Mouse (Mus musculus) cerebellum, postnatal 10 days (tissue): ENCODE results near the gene Thnsl1.
A peak's percentile ranks its signal among the peaks of the same experiment; 100 is the strongest.

Experiments
- DNase-seq, 2 experiments: peaks; one replicate each; pipeline ENCODE4 v3.0.0; 2021; ENCODE audit warnings: mixed read lengths in 2 of 2

Thnsl1 gene

DNA sequence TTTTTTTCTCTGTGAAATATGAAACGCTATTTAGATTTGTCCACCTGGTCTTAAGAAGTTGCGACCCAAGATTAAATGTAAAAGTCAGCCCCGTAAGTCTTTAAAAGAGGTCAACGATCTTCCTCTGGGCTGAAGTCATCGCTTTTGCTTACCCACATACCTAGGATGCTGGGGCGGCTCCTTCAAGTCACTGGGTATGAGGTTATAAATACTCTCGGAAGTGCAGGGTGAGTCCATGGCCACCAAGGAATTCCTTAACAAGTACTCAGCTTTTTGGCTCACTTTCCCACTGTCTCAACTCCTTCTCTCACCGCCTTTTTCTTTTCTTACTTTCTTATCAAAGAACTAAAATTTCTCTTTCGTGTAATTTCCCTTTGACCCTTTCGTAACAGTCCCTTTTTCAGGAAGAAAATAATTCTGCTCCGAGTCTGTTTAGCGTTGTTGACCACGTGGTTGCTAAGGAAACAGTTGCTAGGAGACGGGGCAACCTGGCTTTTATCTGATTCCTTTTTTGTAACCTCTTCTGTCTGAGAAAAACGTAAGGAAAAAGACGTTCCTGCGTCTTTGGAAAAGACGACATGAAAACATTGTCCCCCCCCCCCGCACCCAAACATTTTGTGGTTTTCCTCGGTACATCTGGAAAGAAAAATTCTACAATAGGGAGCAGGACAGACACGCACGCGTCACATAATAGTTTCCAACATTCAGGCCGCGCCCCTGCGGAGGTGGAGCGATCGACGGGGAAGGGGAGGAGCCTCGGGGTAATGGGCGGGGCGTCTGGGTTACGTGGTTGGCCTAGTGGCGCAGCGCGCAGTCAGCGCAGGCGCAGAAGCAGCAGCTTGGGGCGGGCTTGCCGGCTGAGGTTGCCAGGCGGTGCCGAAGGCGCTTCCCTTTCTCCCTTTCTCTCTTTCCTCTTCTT is at the start of gene Thnsl1, which contains the start of gene Enkur:
Gene Thnsl1 (plus strand): TSS at position 813 of the 919 bp plus-strand sequence.
Gene Enkur (minus strand): TSS at position 454 of the 919 bp plus-strand sequence.
- DNase-seq = peak; percentile 100

DNA sequence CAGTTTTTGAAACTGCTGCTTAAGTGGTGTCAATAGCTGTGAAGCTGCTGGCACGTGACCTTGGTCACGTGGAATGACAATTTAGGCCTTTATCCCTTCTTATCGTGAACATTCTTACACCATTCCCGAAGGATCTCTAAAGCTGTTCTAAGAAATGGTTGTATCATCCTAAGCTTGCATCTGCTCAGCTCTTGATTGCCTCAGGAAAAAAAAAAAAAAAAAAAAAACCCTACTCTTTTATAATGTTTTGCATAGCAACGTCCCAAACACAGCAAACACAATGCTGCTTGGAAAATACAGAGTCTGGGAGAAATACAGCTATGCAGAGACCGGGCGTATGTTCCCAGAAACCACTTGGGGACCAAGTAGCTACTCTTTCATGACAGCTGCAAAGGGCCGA is 41.2 kb upstream of the Thnsl1 start:
- no peak for DNase-seq

DNA sequence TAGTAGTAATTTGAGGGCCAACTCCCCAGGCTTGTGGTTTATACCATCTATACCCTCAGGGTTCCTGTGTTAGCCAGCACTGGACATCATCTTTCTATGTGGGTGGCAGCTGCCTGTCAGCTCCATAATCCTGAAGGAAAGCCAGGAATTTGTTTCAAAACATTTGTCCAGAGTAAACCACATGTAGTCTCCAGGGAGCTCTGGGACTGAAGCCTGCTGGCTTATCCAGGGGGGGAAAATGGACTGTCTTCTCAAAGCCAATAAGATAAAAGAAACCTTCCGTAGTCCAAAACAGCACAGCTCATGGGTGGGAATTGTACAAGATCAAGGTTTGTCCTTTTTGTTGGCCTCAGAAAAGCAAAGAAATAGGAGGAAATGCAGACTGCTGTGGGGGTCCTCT is 37.6 kb upstream of the Thnsl1 start:
- no peak for DNase-seq

DNA sequence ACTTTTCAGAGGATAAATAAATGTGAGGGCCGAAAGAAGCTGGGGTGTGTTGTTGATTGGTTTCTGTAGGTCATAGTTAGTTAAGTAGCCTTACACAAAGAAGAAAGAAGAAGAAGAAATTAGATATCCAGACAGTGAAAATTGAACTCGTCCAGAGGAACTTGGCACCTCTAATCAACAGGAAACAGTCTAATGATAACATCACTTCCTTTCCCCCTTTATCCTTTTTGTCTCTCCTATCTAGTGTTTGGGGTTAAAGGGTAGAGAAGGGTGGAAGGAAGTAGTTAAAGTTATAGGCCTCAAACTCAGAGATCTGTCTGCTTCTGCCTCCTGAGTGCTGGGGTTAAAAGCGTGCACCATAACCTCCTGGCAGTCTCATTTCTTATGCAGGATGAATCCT is 32.7 kb upstream of the Thnsl1 start:
- no peak for DNase-seq

DNA sequence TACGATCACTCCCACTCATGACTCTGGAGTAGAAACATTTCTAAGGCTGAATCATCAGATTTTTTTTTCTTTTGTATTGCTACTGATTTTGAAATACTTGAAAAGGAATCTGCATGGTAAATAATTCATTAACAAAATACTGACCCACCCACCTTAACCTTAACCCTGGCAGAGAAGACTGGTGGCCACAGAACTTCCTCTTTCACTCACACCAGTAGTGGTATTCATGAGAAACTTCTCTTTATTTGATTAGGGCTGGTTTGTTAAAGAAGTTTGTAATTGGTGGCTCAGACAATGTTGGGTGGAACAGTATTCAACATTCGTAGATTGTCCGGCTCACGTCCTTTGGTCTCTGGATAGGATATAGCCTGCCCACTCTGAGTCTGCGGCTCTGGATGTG is 26.4 kb upstream of the Thnsl1 start:
- no peak for DNase-seq

DNA sequence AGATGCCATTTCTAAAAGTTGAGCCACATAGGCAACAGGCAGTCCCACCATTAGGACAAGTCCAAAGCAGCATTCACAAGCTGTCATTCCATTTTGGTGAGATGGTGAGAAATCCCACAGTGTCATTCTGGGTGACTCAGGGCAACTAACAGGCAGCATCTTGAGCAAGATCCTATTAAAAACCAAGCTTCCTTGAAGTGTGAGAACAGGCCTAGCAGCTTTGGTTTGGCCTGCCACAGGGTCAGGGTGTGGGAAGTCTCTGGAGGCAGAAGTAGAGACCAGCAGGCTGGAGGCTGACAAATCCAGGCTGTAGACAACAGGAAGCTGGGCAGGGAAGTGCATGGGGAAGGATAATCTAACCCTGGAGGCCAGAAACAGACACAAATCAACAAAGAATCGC is 22.7 kb upstream of the Thnsl1 start:
- DNase-seq = no peak

DNA sequence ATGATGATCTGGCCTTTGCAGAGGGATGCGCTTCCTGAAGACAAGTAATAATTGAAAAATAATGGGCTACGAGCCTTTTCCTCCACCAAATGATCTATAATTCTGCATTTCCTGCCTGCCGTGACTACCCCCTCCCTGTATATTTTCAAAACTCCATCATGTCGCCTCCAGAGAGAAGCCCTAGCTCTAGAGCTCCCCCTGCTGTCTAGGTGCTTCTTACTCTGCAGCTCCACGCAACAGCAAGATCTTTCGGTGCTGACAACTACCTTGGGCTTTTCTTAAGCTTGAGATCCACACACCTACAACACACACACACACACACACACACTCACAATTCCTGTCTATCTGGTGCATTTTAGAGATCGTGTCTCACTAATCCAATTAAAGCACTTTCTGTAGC is 17.9 kb upstream of the Thnsl1 start:
- DNase-seq = peak; percentile 80 to 81

DNA sequence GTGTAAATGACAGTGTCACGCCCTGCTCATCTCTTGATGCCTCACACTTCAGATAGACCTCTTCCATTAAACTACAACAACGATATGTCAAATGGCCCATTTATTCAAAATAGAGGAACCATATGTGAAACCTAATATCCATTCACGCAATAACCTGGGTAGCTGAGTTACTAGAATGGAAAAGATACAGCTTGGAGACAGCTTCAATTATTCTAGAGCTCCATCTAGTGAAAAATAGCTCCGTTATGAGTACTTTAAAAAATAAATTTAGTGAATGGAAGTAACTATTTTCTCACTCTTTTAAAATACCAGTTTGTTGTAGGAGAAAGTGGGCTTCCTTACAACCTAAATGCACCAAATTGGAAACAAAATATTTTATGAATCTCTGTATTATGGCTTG is 16.9 kb upstream of the Thnsl1 start:
- DNase-seq = peak in 1 of 2 experiments; percentile 9

DNA sequence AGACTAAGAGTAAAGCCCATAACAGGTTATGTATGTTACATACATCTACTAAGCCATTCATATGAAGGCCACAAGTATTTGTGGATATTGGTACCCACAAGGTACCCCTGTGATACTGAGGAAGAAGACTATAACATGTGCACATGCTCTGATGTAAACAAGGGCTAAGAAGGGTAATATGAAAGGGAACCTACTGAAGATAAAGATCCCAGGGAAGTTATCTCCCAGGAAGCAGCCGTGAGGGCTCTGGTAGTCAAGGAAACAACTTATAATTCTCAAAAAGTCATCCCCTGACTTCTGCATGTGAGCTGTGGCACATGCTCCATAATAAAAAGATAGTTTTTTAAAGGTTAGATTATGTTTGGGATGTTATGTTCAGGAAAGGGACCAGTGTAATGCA is 14.3 kb upstream of the Thnsl1 start:
- no peak for DNase-seq

DNA sequence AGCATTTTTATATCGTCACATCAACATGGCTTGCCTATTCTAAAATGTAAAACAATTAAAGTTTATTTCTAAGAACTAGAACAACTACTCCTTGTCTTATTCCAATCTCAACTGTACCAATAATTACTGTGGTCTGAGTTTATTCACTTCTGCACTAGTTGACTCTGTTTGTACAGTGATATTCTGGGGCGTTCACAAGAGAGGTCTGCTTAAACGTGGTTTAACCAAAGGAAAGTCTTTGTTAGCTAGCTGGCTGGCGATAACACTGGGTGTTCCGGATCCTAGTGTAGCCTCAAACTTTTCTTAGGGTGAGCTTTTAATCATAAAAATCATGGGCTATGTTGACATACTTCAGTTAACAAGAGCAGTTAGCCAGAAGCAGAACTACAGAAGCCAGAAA is 10.3 kb upstream of the Thnsl1 start:
- DNase-seq = no peak

DNA sequence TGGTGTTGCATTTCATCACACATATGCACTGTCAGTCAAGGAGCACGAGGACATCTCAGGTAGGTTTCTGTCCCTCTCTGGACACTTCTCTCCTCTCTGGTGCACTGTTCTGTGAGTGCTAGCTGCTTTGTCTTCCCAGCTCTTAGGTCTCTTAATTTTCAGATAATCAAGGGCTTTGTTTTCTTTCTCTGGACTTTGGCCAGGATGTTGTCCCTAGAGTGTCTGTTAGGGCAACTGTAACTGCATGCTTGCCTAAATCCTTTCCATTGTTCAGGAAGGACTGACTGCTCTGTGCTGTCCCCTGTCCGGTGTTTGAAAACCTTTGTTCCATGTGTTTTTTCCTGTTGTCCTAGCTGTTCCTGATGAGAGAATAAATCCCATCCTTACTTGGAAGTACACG is 6.5 kb upstream of the Thnsl1 start:
- no peak for DNase-seq

DNA sequence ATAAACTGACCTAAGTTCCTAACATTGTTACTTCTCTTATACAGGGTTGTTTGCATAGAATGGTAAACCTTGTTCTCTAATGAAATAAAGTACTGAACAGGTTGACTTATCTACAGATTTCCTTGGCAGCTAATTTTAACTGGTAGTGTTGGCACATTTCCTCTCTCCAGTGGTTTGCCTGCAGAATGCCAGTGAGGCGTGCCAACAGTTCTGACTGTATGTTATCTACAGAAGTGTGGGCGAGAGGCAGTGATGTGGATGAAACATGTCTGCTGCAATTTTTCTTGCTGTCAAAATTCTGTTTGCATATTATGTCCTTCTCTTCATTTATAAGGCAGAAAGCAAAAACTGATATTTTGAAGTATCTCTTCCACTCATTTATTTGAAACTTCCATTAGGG is 2.8 kb upstream of the Thnsl1 start:
- peak; percentile 62 to 65 for DNase-seq

DNA sequence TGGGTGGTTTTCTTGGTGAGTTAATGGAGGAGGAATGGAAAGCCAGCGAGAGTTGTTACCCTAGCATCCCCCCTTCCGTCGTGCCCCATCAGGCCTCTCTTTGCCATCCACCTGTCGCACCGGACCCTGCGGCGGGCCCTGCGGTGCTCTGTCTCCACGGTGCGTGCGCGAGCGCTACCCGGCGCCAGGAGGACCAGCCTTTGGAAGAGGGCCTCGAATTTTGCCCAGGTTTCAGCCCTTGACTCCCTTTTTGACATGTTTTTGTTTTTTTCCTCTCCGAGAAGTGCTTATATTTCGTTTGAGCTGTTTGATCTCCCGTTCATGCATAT is 271 bp downstream of the Thnsl1 start:
- DNase-seq = no peak

DNA sequence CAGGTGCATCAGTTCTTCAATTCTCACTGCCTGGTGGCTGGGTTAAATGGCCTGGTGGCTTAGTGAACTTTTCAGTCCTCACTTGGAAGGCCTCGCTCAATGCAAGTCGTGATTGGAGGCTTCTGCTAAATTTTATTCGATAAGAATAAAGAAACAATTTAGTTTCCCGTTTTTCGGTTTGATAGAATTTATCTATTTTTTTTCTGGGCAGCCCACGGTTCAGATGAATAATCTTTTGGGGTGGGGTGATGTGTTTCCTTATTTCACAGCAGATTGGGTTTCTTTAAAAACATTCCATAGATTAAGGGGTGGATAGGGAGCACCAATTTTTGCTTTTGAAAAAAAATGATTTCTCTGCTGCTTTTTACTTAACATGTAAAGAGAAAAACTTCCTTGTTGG is 754 bp downstream of the Thnsl1 start:
- DNase-seq = no peak

DNA sequence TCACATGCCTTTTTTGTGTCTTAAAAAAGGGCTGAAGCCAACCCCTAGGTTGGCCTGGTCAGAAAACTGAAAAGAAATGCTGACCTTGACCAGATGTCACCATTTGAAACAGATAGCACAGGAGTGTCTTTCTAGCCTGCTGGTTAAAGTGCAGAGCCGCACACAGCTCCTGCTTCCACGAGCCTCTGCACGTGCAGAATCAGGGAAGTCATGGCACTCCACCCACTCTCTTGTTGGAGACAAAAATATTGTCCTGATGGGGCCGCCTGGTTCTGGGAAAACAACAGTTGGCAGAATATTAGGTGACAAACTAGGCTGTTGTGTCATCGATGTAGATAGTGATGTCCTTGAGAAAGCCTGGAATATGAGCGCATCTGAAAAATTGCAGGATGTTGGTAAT is 5.8 kb downstream of the Thnsl1 start:
- DNase-seq = no peak

DNA sequence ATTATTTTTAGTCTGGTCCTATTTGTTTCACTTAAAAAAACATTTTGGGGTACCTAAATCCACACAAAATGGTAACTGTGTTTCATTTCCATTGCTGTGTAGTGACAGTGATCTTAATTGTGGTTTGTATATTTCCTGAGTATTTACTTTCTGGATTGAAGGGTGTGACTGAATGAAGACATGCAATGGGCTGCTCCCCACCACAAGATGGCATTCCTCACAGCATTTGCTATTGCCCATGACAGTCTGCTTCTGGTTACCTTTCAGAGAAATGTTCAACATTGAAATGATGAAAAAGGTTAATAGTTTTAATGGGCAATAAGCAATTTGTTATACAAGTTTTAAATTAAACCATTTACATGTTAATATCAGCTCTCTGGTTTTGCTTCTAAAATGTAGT is 8.8 kb downstream of the Thnsl1 start:
- peak; percentile 42 to 59 for DNase-seq

DNA sequence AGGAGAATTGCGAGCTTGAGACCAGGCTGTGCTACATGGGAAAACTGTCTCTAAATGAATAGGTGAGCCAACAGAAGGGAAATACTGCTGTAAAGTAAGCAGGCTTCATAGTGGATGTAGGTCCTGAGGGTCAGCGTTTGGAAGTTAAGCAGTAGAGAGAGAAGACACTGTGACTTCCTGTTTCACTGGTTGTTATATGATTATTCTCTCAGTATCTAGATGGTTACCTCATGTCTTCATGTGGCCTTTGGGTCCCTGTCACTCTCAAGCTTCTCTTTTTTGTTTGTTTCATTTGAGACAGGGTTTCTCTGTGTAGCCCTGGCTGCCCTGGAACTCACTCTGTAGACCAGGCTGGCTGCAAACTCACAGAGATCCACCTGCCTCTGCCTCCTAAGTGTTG is 9.8 kb downstream of the Thnsl1 start:
- DNase-seq = no peak

DNA sequence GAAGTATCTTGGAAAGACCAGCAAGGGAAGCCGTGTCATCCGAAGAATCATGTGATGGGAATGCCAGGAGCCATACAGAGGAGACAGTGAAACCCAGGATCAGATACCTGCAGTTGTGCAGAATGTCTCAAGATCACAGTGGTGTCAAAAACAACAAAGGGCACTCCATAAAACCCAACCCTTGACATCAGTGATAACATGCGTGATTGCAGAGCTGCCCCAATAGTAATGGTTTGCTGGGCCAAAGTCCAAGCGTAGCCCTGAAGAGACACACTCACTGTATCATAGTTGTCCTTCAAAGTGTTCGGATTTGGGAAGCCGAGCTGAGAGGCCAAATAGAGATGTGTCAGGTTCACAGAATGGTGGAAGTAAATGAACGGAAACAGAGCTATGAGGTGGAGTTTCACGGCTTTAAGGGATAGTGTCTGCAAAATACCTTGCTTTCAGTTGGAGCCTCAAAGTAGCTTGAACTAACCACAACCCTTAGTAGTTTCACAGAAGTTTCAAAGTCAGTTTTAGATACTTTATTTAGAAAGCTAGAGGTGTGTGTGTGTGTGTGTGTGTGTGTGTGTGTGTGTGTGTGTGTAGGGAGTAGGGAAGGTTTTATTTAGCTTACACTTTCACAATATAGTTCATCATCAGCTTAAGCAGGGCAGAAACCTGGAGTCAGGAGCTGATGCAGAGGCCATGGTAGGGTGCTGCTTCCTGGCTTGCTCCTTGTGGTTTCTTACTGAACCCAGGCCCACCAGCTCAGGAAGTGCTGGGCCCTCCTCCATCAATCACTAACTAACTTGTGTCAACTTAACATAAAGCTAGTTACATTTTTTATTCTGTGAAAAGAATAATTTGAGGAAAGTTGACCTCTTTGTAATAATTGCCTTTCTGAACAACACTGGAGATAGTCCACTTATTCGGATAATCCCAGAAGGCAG is 17.2 kb downstream of the Thnsl1 start:
- DNase-seq = no peak

DNA sequence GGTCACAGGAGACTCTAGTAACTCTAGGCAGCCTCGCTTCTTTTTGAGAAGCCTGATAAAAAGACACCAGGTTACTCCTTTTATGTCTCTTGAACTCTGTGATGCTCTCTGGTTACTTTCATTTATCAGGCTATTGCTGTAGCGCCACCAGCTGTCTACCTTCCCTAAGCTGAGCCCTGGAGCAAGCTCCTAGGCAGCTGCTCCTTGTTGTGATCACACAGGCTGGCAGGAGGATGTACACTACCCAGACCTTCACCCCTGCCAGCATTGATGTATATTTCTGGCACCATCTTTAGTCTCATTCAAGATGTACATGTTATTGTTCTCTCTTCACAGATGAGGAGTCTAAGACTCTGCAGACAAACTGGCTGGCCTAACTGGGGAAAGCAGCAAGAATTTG is 24.8 kb downstream of the Thnsl1 start:
- DNase-seq = no peak

DNA sequence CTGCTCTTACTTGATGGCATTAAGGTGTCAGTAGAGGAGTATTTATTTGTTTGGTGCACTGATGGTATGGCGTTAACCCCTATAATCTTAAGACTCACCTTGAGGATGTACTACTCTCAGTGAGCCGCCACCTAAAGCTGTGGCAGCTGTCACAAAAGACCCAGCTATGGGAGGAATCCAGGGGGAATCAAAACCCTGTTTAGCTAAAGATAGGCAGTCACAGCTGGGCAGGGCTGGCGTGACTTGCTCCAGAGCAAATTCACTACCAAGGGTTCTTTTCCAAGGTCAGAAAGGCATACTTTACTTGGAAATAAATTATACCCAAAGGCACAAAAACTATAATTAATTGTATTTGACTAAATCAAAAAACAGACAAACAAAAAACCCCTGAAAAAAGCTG is 25.6 kb downstream of the Thnsl1 start:
- DNase-seq = no peak

DNA sequence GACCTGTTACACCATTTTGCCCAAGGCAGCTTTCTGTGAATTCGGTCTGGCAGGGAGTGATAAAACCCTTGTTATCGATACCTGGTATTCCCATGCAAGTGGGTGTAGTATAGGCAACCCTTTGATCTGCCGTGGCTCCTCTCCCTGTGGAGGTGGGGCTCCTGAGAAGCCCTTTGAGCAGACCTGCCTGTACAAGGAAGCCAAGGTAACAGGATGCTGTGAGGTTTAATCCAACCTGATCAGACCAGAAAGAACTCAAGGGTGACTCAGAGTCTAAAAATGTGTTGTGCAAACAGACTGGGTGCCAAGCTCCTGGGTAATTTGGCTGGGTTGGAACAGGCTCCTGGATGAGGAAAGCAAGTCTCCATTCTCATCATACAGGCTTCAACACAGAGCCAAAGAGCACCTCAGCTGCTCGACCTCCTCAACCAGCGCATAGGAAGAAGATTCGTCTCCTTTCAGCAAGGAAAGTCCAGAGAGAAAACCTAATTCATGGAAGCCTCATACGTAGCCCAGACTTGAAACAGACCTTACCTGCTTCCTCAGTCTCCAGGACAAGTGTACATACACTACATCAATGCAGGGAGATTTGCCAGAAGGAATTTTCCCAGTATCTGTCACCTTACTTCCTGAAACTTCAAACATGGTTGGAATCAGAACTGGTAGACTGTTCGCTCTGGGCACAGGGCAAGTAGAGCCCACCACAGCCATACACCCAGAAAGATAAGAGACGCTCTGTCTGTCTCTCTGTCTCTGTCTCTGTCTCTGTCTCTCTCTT is 29.5 kb downstream of the Thnsl1 start:
- peak; percentile 21 to 22 for DNase-seq

DNA sequence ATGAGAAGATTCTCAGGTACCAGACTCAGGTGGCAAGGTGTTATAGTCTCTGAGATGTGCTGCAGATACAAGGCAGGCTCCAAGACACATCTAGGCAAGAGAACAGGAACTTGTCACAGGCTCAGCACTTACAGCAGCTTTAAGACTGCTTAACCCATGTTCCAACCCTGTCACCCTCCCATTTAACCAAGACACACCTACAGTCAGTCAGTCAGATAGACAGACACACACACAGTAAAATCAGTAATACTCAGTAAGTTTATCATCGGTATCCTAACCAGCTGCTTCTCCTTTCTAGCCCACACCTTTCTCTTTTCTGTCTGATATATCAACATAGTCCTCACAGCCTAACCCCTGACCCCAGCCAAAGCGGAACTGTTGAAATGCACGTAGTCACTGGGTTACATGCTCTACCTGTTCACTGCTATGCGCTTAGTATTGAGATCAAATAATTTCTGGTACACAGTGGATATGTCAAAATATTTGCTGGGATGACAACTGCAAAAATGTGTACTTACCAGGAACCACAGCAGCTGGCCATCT is 30.4 kb downstream of the Thnsl1 start:
- DNase-seq = no peak

DNA sequence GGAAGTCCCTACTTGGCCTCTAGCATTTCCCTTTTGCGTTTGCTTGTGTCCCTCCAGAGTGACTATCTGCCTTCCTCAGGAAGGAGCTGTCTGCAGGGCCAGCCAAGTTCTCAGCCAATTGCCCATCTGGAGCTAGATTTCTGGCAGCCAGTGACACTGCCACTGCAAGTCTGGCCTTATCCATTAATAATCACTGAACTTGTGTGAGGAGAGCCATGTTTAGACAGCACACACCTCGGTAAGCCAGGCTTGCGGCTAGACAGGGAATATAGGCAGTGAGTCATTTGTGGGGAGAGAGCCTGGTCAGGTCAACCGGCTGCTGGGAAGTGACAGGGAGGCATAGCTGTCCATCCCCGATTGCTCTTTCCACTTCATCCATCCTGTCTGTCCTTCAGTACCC is 31.3 kb downstream of the Thnsl1 start:
- DNase-seq = peak; percentile 52 to 67
